Mouse (Mus musculus): ENCODE data around the gene Barhl1. TPM values are rescaled to one million over a fixed set of nuclear protein-coding genes. Genes with fewer than 3 reads are reported as not detected.

Barhl1 gene
- polyA plus RNA-seq, 1 experiment from 2014 or later = 0.06 TPM

DNA sequence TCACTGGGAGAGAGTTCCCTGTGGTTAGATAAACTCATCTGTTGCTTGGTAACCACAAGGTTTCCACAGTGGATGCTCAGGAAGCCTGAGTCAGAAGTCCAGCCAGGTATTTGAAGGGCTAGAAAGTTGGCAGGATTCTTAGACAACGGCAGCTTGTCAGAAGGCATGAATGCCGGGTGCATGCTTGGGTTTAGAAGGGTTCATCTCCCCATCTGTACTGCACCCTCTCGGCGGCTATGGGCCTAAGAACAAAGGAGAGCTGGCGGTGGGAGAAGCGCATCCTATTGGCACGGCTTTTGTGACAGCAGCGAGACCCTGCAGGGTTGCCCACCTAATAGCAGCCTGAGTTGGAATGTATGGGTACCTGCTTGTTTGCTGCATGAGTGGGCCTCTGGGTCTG, 14.2 kb downstream of the Barhl1 start:
- TF ChIP-seq CTCF (IDR thresholded peaks at IDR 0.05) (no peak), EP300 (IDR thresholded peaks at IDR 0.05) (no peak)
- peaks cover 3% of the 10 kb centered on the region; the same call in 1 of the 2 replicates for H3K36me3 ChIP-seq (ENCODE audit: insufficient read depth, low read length)
- H3K27ac ChIP-seq (ENCODE audit: low read length) = no peak overlapping the region
- H3K4me2 ChIP-seq (replicated peaks; ENCODE audit: low read depth, low read length) = no peak overlapping the region
- no peaks in the 10 kb centered on the region for H3K4me1 ChIP-seq (ENCODE audit: insufficient read depth, low read depth, low read length)
- H3K9me3 ChIP-seq (ENCODE audit: low read length) = no peaks in the 10 kb centered on the region
- no peak for ATAC-seq
- H3K9ac ChIP-seq (replicated peaks; ENCODE audit: low read depth) = no peak overlapping the region
- no peak for DNase-seq (ENCODE audit: low spot score)
- no peak overlapping the region for H3K4me3 ChIP-seq (ENCODE audit: low read depth, low read length)
- H3K27me3 ChIP-seq (replicated peaks; ENCODE audit: insufficient read depth, low read length) = no peaks in the 10 kb centered on the region
- 87% methylated on average over 8 of the region's 8 CpGs for WGBS

DNA sequence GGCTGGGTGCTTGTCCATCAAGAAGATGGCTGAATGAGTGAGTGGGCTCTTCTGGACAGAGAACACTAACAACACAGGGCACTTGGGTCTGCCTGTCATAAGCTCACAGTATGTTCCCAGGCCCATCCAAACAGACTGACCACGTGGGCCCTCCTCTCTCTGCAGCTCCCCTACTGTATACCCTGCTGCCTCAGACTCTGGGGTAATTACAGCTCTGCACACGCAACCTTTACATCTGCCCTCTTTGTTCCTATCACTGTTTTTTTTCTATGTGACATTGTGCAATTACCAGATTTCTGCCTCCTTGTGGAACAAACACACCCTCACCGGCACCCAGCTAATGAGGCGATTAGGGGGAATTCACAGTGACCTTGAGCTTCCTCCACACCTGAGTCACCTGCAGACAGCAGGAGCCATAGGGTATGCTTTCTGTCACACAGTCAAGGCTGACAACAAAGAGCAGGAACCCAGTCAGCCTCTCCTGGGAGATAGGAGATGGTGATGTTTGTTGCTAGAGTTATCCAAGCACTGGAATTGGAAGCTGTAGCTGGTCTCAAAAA, 19.0 kb downstream of the Barhl1 start:
- Histone ChIP-seq H3K4me3 (ENCODE audit: low read depth, low read length) (no peak overlapping the region), H3K27ac (ENCODE audit: low read length) (no peak overlapping the region), H3K27me3 (replicated peaks; ENCODE audit: insufficient read depth, low read length) (no peaks in the 10 kb centered on the region), H3K4me1 (ENCODE audit: insufficient read depth, low read depth, low read length) (no peaks in the 10 kb centered on the region), H3K9me3 (ENCODE audit: low read length) (no peaks in the 10 kb centered on the region), H3K4me2 (replicated peaks; ENCODE audit: low read depth, low read length) (no peak overlapping the region), H3K36me3 (ENCODE audit: insufficient read depth, low read length) (peaks cover 7% of the 10 kb centered on the region; the same call in 1 of the 2 replicates), H3K9ac (replicated peaks; ENCODE audit: low read depth) (no peak overlapping the region)
- ATAC-seq (no peak), DNase-seq (ENCODE audit: low spot score) (no peak)
- TF ChIP-seq CTCF (IDR thresholded peaks at IDR 0.05) (no peak), EP300 (IDR thresholded peaks at IDR 0.05) (no peak)
- WGBS = 75% methylated on average over 4 of the region's 4 CpGs

DNA sequence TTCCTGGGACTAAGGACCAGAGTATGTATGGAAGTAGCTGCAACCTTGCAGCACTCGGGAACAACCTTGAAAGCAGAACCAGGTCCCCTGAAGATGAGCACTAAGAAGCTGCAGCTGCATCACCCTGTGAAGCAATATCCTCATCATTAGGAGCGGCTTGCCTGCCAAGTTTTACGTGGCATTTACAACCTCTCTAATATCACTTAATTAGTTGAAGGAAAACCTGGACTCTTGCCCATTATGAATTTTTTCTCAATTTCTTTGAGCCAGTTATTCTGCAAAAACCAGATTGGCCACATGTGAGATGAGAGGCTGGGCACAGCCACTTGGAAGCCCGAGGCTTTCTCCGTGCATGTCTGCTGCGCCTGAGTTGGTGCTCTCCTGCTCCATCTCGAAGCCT, 20.6 kb downstream of the Barhl1 start:
- H3K4me1 ChIP-seq (ENCODE audit: insufficient read depth, low read depth, low read length) = no peaks in the 10 kb centered on the region
- peak; percentile 43; the same call in 1 of the 2 replicates for ATAC-seq
- no peak overlapping the region for H3K27ac ChIP-seq (ENCODE audit: low read length)
- no peak overlapping the region for H3K4me2 ChIP-seq (replicated peaks; ENCODE audit: low read depth, low read length)
- H3K9ac ChIP-seq (replicated peaks; ENCODE audit: low read depth) = no peak overlapping the region
- no peak overlapping the region for H3K4me3 ChIP-seq (ENCODE audit: low read depth, low read length)
- no peaks in the 10 kb centered on the region for H3K27me3 ChIP-seq (replicated peaks; ENCODE audit: insufficient read depth, low read length)
- 59% methylated on average over 7 of the region's 7 CpGs for WGBS
- no peak for TF ChIP-seq CTCF (IDR thresholded peaks at IDR 0.05)
- no peak for TF ChIP-seq EP300 (IDR thresholded peaks at IDR 0.05)
- H3K36me3 ChIP-seq (ENCODE audit: insufficient read depth, low read length) = peaks cover 7% of the 10 kb centered on the region; the same call in 1 of the 2 replicates
- no peaks in the 10 kb centered on the region for H3K9me3 ChIP-seq (ENCODE audit: low read length)
- peak; percentile 65 for DNase-seq (ENCODE audit: low spot score)

DNA sequence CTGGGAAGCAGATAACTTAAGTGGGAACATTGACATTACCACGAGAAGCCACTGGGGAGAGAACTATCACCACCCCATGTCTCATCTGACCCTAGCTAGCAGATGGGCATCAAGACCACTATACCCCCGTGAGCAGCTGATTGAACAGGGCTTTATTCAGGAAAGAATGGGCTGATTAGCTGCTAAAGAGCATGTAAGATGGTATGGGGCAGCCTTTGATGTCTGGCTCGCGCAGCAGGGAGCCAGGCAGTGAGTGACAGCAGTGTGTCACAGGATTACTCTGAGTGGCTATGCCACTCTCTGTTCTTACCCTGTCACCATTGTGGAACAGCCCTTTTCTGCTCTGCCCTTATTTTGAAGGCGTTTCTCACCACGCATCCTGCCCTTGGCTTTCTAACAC, 22.9 kb downstream of the Barhl1 start:
- Histone ChIP-seq H3K9ac (replicated peaks; ENCODE audit: low read depth) (no peak overlapping the region), H3K4me3 (ENCODE audit: low read depth, low read length) (no peak overlapping the region), H3K4me2 (replicated peaks; ENCODE audit: low read depth, low read length) (no peak overlapping the region), H3K27me3 (replicated peaks; ENCODE audit: insufficient read depth, low read length) (no peaks in the 10 kb centered on the region), H3K36me3 (ENCODE audit: insufficient read depth, low read length) (peaks cover 5% of the 10 kb centered on the region; the same call in 1 of the 2 replicates), H3K27ac (ENCODE audit: low read length) (no peak overlapping the region), H3K9me3 (ENCODE audit: low read length) (no peaks in the 10 kb centered on the region), H3K4me1 (ENCODE audit: insufficient read depth, low read depth, low read length) (no peaks in the 10 kb centered on the region)
- DNase-seq (ENCODE audit: low spot score) = no peak
- ATAC-seq = no peak
- TF ChIP-seq EP300 (IDR thresholded peaks at IDR 0.05) (no peak), CTCF (IDR thresholded peaks at IDR 0.05) (no peak)
- WGBS = 75% methylated on average over 6 of the region's 6 CpGs

DNA sequence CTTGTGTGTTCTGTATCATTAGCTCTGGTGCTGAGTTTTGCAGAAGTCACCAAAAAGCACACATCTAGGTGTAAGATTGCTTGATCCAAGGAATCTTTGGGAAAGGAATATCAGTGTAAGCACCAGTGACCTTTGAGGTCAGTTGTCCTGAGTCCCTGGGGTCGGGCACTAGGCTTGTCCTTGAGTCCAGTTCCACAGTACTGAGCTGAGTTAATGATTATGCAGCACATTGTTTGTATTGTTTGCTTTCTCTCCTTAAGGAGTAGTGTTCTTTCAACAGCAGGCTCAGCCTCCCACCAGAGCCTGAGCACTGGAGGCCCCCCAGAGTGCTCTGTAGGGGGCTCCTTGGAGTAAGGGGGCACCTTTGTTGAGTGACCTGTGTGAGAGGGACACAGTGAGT, 23.7 kb downstream of the Barhl1 start:
- no peak overlapping the region for H3K4me3 ChIP-seq (ENCODE audit: low read depth, low read length)
- H3K36me3 ChIP-seq (ENCODE audit: insufficient read depth, low read length) = peaks cover 6% of the 10 kb centered on the region; the same call in 1 of the 2 replicates
- no peak for TF ChIP-seq CTCF (IDR thresholded peaks at IDR 0.05)
- TF ChIP-seq EP300 (IDR thresholded peaks at IDR 0.05) = no peak
- H3K4me2 ChIP-seq (replicated peaks; ENCODE audit: low read depth, low read length) = no peak overlapping the region
- no peak for DNase-seq (ENCODE audit: low spot score)
- 43% methylated on average over 1 of the region's 1 CpGs for WGBS
- no peak overlapping the region for H3K27ac ChIP-seq (ENCODE audit: low read length)
- no peaks in the 10 kb centered on the region for H3K4me1 ChIP-seq (ENCODE audit: insufficient read depth, low read depth, low read length)
- H3K9ac ChIP-seq (replicated peaks; ENCODE audit: low read depth) = no peak overlapping the region
- no peak for ATAC-seq
- no peaks in the 10 kb centered on the region for H3K9me3 ChIP-seq (ENCODE audit: low read length)
- H3K27me3 ChIP-seq (replicated peaks; ENCODE audit: insufficient read depth, low read length) = no peaks in the 10 kb centered on the region

DNA sequence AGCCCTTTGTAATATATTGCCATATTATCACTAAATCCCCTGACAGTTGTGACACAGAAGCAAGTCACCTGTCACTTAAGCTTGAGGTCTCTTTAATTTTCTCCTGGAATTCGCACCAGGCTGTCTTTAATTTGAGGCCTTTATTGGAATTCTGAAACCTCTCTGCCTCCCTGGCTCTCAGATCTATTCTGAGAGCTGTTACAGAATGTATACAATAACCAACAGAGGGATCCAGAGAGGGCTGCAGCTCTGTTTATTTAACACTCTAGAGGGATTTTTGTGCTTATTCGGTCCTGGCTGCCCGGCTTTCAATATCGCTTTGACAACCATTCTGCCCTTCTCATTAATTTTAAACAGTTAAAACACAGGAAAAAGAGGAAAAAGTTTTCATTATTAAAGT, 31.6 kb downstream of the Barhl1 start:
- 26% methylated on average over 4 of the region's 4 CpGs for WGBS
- ATAC-seq = no peak
- no peak overlapping the region for H3K4me3 ChIP-seq (ENCODE audit: low read depth, low read length)
- peaks cover 6% of the 10 kb centered on the region; the same call in 1 of the 2 replicates for H3K36me3 ChIP-seq (ENCODE audit: insufficient read depth, low read length)
- H3K9me3 ChIP-seq (ENCODE audit: low read length) = no peaks in the 10 kb centered on the region
- TF ChIP-seq EP300 (IDR thresholded peaks at IDR 0.05) = no peak
- TF ChIP-seq CTCF (IDR thresholded peaks at IDR 0.05) = no peak
- no peak for DNase-seq (ENCODE audit: low spot score)
- no peak overlapping the region for H3K9ac ChIP-seq (replicated peaks; ENCODE audit: low read depth)
- no peak overlapping the region for H3K4me2 ChIP-seq (replicated peaks; ENCODE audit: low read depth, low read length)
- no peaks in the 10 kb centered on the region for H3K27me3 ChIP-seq (replicated peaks; ENCODE audit: insufficient read depth, low read length)
- no peaks in the 10 kb centered on the region for H3K4me1 ChIP-seq (ENCODE audit: insufficient read depth, low read depth, low read length)
- H3K27ac ChIP-seq (ENCODE audit: low read length) = no peak overlapping the region

Measured in lung, postnatal 0 days (tissue).